Mouse (Mus musculus): Measurements from ENCODE around the gene Ier3.

The Ier3 gene

DNA sequence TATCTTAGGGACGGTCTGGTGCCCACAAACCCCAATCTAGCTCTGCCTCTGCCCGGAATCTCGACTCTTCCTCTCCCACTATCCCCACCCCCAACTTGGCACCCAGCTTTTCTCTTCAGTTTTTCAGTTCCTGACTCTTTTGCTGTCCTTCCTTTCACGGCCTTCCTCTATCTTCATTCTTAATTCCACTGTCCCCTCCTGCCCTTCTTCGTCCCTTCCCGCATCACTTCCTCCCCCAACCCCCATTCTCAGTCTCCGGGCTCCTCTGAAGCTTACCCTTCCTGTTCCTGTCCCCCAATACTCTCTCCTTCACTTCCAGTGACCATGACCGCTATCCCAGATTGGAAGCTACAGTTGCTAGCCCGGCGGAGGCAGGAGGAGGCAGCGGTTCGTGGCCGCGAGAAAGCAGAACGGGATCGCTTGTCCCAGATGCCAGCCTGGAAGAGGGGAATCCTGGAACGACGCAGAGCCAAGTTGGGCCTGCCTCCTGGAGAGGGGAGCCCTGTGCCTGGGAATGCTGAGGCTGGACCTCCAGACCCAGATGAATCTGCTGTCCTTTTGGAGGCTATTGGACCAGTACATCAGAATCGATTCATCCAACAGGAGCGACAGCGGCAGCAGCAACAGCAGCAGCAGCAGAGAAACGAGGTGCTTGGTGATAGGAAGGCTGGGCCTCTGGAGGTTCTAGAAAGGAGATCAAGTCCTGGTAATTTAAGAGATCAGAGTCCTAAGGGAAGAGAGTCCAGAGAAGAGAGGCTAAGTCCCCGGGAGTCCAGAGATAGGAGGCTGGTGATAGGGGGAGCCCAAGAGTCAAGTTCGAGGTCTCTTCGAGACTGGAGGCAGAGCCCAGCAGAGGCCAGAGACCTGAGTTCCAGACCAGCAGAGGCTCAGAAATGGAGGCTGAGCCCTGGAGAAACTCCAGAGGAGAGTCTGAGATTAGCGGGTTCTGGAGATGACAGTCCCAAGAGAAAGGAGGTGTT is 45.7 kb downstream of the Ier3 start:
- DNase-seq (ENCODE audit: low spot score) = peak; percentile 34

DNA sequence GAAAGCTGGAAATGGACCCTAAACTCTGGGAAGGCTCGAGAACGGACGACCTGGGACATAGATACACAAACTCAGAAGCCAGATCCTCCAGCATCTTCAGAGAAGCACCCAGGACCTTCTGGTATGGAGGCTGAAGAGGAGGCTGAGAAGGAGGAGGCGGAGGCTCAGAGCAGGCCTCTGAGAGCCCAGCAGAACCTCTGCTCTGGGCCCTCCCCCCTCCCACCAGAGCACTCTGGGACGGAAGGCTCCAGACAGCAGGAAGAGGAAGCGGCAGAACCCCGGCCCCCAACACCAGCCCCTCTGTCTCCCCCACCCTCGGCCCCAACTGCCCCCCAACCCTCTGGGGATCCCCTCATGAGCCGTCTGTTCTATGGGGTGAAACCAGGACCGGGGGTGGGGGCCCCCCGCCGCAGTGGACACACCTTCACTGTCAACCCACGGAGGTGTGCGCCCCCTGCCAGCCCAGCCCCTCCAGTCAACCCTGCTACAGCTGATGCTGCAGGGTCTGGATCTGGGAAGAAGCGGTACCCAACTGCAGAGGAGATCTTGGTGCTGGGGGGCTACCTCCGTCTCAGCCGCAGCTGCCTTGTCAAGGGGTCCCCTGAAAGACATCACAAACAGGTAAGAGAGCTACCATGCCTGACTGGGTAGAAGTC is 46.8 kb downstream of the Ier3 start:
- DNase-seq (ENCODE audit: low spot score) = no peak

DNA sequence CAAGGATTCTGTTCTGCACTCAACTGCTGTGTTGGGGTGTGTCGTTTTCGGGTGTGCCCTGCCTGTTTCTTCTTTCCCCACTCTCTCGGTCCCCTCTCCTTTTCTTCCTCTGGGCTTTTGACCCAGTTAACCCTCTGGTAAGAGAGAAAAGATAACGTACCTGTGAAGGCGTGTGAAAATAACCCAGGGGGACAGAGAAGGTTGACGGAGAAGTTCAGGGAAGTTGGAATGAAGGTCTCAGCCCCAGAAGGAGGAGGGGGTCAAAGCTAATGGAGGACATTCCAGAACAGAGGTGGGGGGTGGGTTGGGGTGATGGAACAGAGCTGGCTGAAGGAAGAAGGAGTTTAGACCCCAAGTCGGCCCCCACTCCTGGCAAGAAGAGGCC is 47.5 kb downstream of the Ier3 start:
- DNase-seq (ENCODE audit: low spot score) = no peak

DNA sequence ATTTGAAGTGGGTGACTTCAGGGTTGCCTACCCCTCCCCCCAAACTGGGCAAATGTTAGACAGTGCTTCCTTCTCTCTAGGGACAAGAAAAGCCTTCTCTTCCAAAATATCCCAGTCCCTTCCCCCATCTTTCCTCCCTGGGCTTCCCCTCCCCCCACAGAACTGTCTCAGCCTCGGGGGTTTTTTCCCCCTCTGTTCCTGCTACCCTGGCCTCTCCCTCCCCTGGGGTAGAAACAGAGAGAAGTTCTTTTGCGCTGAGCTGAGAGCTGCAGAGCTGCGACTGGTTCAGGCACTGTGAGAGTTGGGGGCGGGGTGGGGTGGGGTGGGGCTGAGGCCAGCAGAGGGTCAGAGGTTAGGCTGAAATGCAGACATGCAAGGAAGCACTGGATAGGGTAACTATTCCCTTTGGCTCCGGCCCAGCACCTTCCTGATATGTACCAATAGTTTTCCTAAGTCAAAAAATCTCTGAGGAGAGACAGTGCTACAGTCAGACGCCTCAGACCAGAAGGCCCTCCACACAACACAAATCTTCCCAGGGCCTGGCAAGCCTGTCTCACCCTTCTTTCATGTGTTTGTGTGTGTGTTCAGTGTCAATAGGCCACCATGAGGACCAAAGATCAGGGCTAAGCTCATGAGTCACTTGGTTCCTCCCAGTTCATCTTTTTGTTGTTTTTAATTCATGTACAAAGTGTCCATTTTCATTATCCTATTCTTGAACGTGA is 48.0 kb downstream of the Ier3 start:
- DNase-seq (ENCODE audit: low spot score) = peak; percentile 93

DNA sequence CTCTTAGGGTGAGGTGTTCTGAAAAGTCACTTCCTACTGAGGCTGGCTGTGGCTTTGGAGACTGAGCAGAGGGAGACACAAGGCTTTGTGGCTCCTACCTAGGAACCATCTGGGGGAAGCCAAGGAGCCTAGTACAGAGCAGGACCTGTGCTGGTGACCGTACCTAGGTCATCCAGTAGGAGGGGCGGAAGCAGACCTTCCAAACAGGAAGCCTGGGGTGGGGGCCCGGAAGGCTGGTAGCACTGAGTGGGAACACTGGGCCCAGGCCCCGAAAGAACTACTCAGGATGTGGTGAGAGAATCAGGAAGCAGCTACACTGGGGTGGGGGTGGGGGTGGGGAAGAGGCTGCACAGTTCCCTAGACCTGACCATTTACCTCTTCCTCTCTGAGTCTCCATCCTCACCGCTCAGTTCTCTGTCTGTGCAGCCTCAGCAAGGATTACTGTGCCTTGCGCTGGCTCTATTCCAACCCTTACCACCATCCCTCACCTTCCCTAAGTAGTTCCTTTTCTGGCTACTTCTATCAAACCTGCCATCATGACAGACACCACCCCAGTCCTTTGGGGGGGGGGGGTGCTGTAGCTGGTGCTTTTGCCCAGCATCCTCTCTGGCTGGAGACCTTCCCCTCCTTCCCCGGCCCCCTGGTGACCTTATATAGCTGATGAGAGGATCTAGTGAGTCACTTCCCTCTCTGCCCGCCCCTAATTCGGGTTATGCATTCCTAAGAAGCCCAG is 48.8 kb downstream of the Ier3 start:
- DNase-seq (ENCODE audit: low spot score) = peak; percentile 36

DNA sequence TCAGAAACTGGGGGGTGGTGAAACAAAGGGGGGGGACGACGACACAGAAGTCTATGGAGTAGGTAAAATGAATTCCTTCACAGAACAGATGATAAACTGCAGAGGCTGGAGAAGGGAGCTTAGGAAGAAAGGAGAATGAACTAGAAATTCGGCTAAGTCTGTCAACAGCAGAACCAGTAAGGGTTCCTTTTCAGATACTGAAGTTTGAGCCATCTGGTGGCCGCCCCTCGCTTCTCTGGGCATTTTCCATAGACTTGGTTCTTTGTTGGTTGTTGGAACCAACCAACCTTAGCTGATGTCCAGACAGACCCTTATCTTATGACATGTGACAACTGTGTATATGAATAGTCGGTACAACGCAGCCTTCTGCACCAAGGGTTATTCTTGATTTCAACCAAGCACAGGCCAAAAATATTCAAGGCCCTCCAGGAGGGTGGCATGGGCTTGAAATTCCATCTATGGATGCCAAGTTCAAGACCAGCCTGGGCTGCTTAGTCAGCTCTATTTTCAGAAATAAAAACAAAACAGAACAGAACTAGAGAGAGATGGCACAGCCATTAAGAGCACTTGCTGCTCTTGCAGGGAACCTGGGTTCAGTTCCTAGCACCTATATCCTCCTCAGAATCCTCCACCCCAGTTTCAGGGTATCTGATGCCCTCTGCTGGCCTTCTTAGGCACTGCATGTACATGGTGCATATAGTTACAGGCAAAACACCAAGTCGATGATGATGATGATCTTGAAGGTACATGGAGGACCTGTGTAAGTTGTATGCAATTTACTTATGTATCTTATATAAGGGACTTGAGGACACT is 49.6 kb downstream of the Ier3 start:
- DNase-seq (ENCODE audit: low spot score) = no peak
